Mouse (Mus musculus) limb, embryonic 13.5 days (tissue): ENCODE results near the gene Fmo2. TPM values are rescaled to one million over a fixed set of nuclear protein-coding genes. Genes with fewer than 3 reads are reported as not detected.

ENCODE experiments used
- ATAC-seq: fragments of 200-750 bp; cut with Nextera tagmentation; 2 replicates; pipeline ENCODE4 v1.8.0; 2017; ENCODE audit warnings: low read depth, moderate number of reproducible peaks, moderate TSS enrichment; ENCODE audit not compliant: low FRiP score
- H3K27ac ChIP-seq: fragments of 300-500 bp; sonication (generic); 2 replicates; pipeline ENCODE4 v1.5.1; 2015; ENCODE audit warnings: inconsistent platforms, mild to moderate bottlenecking, moderate library complexity
- H3K27me3 ChIP-seq: fragments of 300-500 bp; sonication (generic); 2 replicates; pipeline ENCODE4 v1.6.1; 2015; ENCODE audit warnings: mild to moderate bottlenecking, inconsistent platforms
- H3K36me3 ChIP-seq: fragments of 300-500 bp; sonication (generic); 2 replicates; pipeline ENCODE4 v1.6.1; 2015; ENCODE audit warnings: inconsistent platforms, mild to moderate bottlenecking, moderate library complexity
- H3K4me1 ChIP-seq: fragments of 300-500 bp; sonication (generic); 2 replicates; pipeline ENCODE4 v1.6.1; 2015; ENCODE audit warnings: inconsistent platforms
- H3K4me2 ChIP-seq: fragments of 300-500 bp; sonication (generic); replicated peaks from 2 replicates; pipeline ENCODE4 v1.6.1; 2015; ENCODE audit warnings: inconsistent platforms, mild to moderate bottlenecking, moderate library complexity
- H3K4me3 ChIP-seq: fragments of 300-500 bp; sonication (generic); 2 replicates; pipeline ENCODE4 v1.5.1; 2015; ENCODE audit warnings: moderate library complexity, mild to moderate bottlenecking, inconsistent platforms
- H3K9ac ChIP-seq: fragments of 300-500 bp; sonication (generic); 2 replicates; pipeline ENCODE4 v1.6.1; 2015; ENCODE audit warnings: mild to moderate bottlenecking, inconsistent platforms
- H3K9me3 ChIP-seq: fragments of 300-500 bp; sonication (generic); 2 replicates; pipeline ENCODE4 v1.6.1; 2016; ENCODE audit warnings: inconsistent platforms
- WGBS: fragments of 180-500 bp; shearing (Covaris S2); methylation state at CpG from one replicate; pipeline ENCODE4 v1.1.7; 2015; 5-methylcytosine and 5-hydroxymethylcytosine counted together
- polyA plus RNA-seq: library from polyadenylated mRNA; unstranded; fragments of >200 nt; fragmentation: Nextera tagmentation; extraction: Ambion mirVana; gene quantifications from 2 replicates; pipeline ENCODE4 v1.2.1, GENCODE M21; 2015

The Fmo2 gene
- polyA plus RNA-seq, 1 experiment from 2014 or later: 0.45 TPM

GRCm38 (mm10) chr1:162886138-162886816 is 12.2 kb downstream of the Fmo2 start:
- Histone ChIP-seq H3K27me3 (no peaks in the 10 kb centered on the region), H3K4me1 (no peaks in the 10 kb centered on the region), H3K36me3 (no peaks in the 10 kb centered on the region), H3K9me3 (no peaks in the 10 kb centered on the region), H3K9ac (no peak overlapping the region), H3K4me2 (no peak overlapping the region), H3K27ac (no peak overlapping the region), H3K4me3 (no peak overlapping the region)
- WGBS: 81% methylated on average over 11 of the region's 11 CpGs
- ATAC-seq: no peak

GRCm38 (mm10) chr1:162882681-162883080 is 15.8 kb downstream of the Fmo2 start:
- H3K9ac ChIP-seq: no peak overlapping the region
- no peak overlapping the region for H3K4me3 ChIP-seq
- no peak for ATAC-seq
- H3K9me3 ChIP-seq: no peaks in the 10 kb centered on the region
- no peak overlapping the region for H3K27ac ChIP-seq
- no peaks in the 10 kb centered on the region for H3K4me1 ChIP-seq
- no peaks in the 10 kb centered on the region for H3K36me3 ChIP-seq
- 80% methylated on average over 4 of the region's 4 CpGs for WGBS
- H3K27me3 ChIP-seq: no peaks in the 10 kb centered on the region
- H3K4me2 ChIP-seq: no peak overlapping the region

GRCm38 (mm10) chr1:162879595-162880369 is 18.7 kb downstream of the Fmo2 start:
- Histone ChIP-seq H3K27me3 (no peaks in the 10 kb centered on the region), H3K4me3 (no peak overlapping the region), H3K4me1 (peaks cover 5% of the 10 kb centered on the region; the same call in 1 of the 2 replicates), H3K9me3 (no peaks in the 10 kb centered on the region), H3K27ac (no peak overlapping the region), H3K9ac (no peak overlapping the region), H3K4me2 (no peak overlapping the region), H3K36me3 (no peaks in the 10 kb centered on the region)
- WGBS: 69% methylated on average over 11 of the region's 11 CpGs
- no peak for ATAC-seq

GRCm38 (mm10) chr1:162875091-162875490 is 23.4 kb downstream of the Fmo2 start:
- Histone ChIP-seq H3K27ac (0 out of 2 replicates have a peak overlapping the region, but pooled peaks have one; percentile 8), H3K4me3 (no peak overlapping the region), H3K27me3 (no peaks in the 10 kb centered on the region), H3K36me3 (no peaks in the 10 kb centered on the region), H3K4me1 (peaks cover 32% of the 10 kb centered on the region), H3K4me2 (no peak overlapping the region), H3K9ac (no peak overlapping the region), H3K9me3 (no peaks in the 10 kb centered on the region)
- WGBS: 69% methylated on average over 3 of the region's 3 CpGs
- no peak for ATAC-seq

GRCm38 (mm10) chr1:162871701-162872311 is 26.7 kb downstream of the Fmo2 start:
- Histone ChIP-seq H3K27me3 (no peaks in the 10 kb centered on the region), H3K36me3 (no peaks in the 10 kb centered on the region), H3K4me2 (peak overlapping the region; percentile 36), H3K4me1 (peaks cover 38% of the 10 kb centered on the region), H3K27ac (peak overlapping the region; percentile 79), H3K4me3 (no peak overlapping the region), H3K9me3 (no peaks in the 10 kb centered on the region), H3K9ac (no peak overlapping the region)
- WGBS: 9% methylated on average over 9 of the region's 9 CpGs
- ATAC-seq: peak; percentile 83

GRCm38 (mm10) chr1:162870978-162871377 is 27.5 kb downstream of the Fmo2 start:
- no peak for ATAC-seq
- Histone ChIP-seq H3K27me3 (no peaks in the 10 kb centered on the region), H3K36me3 (no peaks in the 10 kb centered on the region), H3K4me3 (no peak overlapping the region), H3K9ac (no peak overlapping the region), H3K9me3 (no peaks in the 10 kb centered on the region), H3K4me1 (peaks cover 45% of the 10 kb centered on the region), H3K4me2 (no peak overlapping the region), H3K27ac (peak overlapping the region; percentile 79; the same call in 1 of the 2 replicates)
- 75% methylated on average over 7 of the region's 7 CpGs for WGBS

- no peak overlapping the region for H3K27ac ChIP-seq
- H3K27me3 ChIP-seq: no peaks in the 10 kb centered on the region
- no peak overlapping the region for H3K4me3 ChIP-seq
- no peaks in the 10 kb centered on the region for H3K36me3 ChIP-seq
- no peaks in the 10 kb centered on the region for H3K9me3 ChIP-seq
- WGBS: 85% methylated on average over 4 of the region's 4 CpGs
- H3K4me2 ChIP-seq: no peak overlapping the region
- no peak overlapping the region for H3K9ac ChIP-seq
- peaks cover 44% of the 10 kb centered on the region for H3K4me1 ChIP-seq
- no peak for ATAC-seq
These were observed 31.1 kb downstream of the Fmo2 start for GRCm38 (mm10) chr1:162867396-162867795.

- 20% methylated on average over 7 of the region's 7 CpGs for WGBS
- Histone ChIP-seq H3K4me3 (no peak within 1 kb of the TSS), H3K36me3 (no peaks in the 10 kb centered on the region), H3K4me2 (no peak within 1 kb of the TSS), H3K27ac (no peak within 1 kb of the TSS), H3K9ac (no peak within 1 kb of the TSS), H3K4me1 (peaks cover 33% of the 10 kb centered on the region), H3K9me3 (no peaks in the 10 kb centered on the region), H3K27me3 (no peaks in the 10 kb centered on the region)
- ATAC-seq: no peak
These were observed 32.2 kb downstream of the Fmo2 start, which contains the start of gene Fmo1 for GRCm38 (mm10) chr1:162866280-162866681. Gene Fmo1 (minus strand): TSS chr1:162866610.

- Histone ChIP-seq H3K36me3 (no peaks in the 10 kb centered on the region), H3K27ac (no peak overlapping the region), H3K9ac (no peak overlapping the region), H3K4me2 (no peak overlapping the region), H3K4me1 (peaks cover 31% of the 10 kb centered on the region), H3K27me3 (no peaks in the 10 kb centered on the region), H3K4me3 (no peak overlapping the region), H3K9me3 (no peaks in the 10 kb centered on the region)
- 41% methylated on average over 3 of the region's 3 CpGs for WGBS
- no peak for ATAC-seq
These were observed 33.1 kb downstream of the Fmo2 start for GRCm38 (mm10) chr1:162865493-162865830.

- no peak for ATAC-seq
- Histone ChIP-seq H3K27me3 (no peaks in the 10 kb centered on the region), H3K4me1 (peaks cover 31% of the 10 kb centered on the region), H3K4me3 (no peak overlapping the region), H3K27ac (no peak overlapping the region), H3K36me3 (no peaks in the 10 kb centered on the region), H3K9ac (no peak overlapping the region), H3K9me3 (no peaks in the 10 kb centered on the region), H3K4me2 (no peak overlapping the region)
- WGBS: 57% methylated on average over 8 of the region's 8 CpGs
These were observed 33.6 kb downstream of the Fmo2 start for GRCm38 (mm10) chr1:162864816-162865492.

GRCm38 (mm10) chr1:162864279-162864678 is 34.2 kb downstream of the Fmo2 start:
- Histone ChIP-seq H3K4me1 (peaks cover 32% of the 10 kb centered on the region), H3K9me3 (no peaks in the 10 kb centered on the region), H3K27me3 (no peaks in the 10 kb centered on the region), H3K4me3 (no peak overlapping the region), H3K36me3 (no peaks in the 10 kb centered on the region), H3K27ac (no peak overlapping the region), H3K9ac (no peak overlapping the region), H3K4me2 (no peak overlapping the region)
- WGBS: 92% methylated on average over 5 of the region's 5 CpGs
- no peak for ATAC-seq

- Histone ChIP-seq H3K4me1 (peaks cover 39% of the 10 kb centered on the region), H3K4me3 (no peak overlapping the region)
- 72% methylated on average over 3 of the region's 3 CpGs for WGBS
These were observed 34.9 kb downstream of the Fmo2 start for GRCm38 (mm10) chr1:162863579-162863978.

More at GRCm38 (mm10) chr1:162863579-162863978, 34.9 kb downstream of the Fmo2 start:
- Histone ChIP-seq H3K27me3 (no peaks in the 10 kb centered on the region), H3K9ac (no peak overlapping the region), H3K36me3 (no peaks in the 10 kb centered on the region), H3K9me3 (no peaks in the 10 kb centered on the region), H3K4me2 (no peak overlapping the region), H3K27ac (no peak overlapping the region)
- no peak for ATAC-seq
